Mouse (Mus musculus) c-Kit-positive CD71-positive TER-119-negative erythroid progenitor cells, embryonic 14.5 days (primary cell): ENCODE measurements around the gene Mat2b.
A peak's percentile ranks its signal among the peaks of the same experiment; 100 is the strongest.
"Not testable (repeated sequence)": the region's sequence is repeated elsewhere in the genome, so short reads cannot be mapped to it uniquely, and the experiment has no call there.

ENCODE experiments used
- DNase-seq: peaks from one replicate; pipeline ENCODE4 v3.0.0-alpha.2; 2013; ENCODE audit warnings: low read depth

Gene Mat2b

GRCm38 (mm10) chr11:40695103-40695502 lies at the start of gene Mat2b:
TSS of gene Mat2b (minus strand) at chr11:40695203.
- DNase-seq, result peak; percentile 15

DNA sequence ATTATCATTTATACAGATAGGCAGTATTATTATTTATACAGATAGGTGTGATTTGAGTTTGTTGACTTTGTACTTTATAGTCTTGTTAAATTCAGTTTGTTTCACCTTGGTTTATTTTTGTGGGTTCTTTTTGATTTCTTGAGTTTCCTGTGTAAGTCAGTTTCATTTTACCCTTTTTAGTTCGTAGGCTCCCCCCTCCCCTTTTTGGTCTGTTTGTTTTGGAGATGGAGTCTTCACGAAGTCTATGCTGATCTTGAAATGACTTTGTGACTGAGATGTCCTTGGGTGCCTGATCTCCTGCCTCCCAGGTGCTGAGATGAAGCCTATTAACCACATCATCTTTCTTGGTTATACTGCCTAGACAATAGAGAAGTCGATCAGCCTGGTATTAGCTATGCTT lies 49.3 kb upstream of the Mat2b start:
- DNase-seq, result no peak

DNA sequence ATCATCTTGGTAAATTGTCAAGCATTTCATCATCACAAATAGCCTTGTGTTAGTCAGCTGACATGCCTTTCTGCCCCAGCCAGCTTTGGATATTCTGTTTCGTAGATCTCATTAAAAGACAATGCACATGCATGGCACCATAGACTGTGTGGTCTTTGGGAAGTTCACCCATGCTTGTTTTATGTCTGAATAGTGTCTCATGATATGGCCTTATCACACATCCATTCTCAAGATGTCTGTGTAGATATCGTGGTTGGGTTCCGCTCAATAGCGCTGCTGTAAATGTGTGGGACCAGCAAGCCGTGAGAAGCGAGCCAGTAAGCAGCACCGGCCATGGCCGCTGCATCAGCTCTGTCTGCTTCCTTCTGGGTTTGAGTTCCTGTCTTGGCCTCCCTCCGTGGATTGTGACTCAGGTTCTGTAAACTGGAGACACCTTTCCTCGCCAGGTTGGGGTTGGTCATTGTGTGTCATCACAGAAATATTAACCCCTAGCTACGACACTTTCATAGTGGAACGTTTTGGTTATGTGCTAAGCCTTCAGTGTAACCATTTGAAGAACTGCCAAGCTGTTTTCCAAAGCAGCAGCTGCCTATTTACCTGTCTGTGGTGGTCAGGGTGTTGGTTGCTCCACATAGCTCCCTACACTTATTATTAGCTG lies 46.7 kb upstream of the Mat2b start:
- no peak for DNase-seq

DNA sequence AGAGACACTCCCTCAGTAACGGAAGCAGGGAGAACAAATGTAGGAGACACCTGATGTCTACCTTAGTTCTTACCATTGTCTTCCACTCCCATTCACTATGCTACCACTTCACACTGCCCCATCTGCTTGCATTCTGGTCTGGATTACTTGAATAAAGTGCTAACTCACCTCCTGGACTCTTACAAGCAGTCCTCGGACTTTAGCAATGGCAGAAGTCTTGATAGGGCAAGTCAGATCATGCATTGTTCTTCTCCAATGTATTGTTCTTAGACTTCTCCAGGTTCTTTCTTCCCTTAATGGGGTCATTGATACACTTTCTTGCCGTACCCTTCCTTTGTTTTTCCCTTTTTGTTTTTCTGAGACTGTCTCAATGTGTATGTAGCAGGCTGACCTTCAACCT lies 42.4 kb upstream of the Mat2b start:
- no peak for DNase-seq

GRCm38 (mm10) chr11:40734251-40734752 lies 39.3 kb upstream of the Mat2b start:
- no peak for DNase-seq

GRCm38 (mm10) chr11:40733339-40734174 lies 38.6 kb upstream of the Mat2b start, which contains the start of the genes Hmmr and Nudcd2:
TSS of gene Hmmr (minus strand) at chr11:40733422.
TSS of gene Nudcd2 (plus strand) at chr11:40733667.
- peak; percentile 97 for DNase-seq

DNA sequence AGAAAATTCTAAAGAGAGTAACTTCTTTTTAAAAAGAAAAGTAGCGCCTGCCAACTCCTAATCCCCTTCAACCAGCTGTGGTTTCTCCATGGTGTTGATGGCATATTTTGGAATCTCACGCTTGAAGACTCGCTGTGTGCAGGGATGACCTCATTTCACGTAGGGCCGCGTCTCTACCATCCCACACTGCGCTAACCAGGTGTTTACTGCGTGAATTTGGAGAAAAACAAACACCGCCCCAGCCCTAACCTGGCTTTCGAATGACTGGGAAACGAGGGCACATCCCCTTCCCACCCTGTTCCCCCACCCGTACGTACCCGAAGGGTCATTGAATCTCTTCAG lies 38.0 kb upstream of the Mat2b start:
- no peak for DNase-seq

DNA sequence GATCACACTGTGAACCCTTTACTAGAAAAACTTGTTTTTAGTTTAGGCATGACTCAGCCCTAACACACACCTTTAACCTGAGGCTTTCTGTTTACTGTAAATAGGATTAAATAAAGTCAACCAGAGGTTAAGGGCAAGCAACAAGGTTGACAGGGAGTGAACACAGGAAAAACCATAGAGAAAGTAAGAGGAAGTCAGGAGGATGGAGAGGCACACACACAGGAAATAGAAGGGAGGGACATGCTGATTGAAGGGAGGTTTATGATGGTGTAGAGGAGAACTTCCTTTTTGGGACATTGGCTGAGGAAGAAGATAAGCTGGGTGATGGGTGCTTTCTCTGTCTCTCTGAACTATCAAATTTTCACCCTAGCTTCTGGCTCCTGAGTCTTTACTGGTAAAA lies 23.3 kb upstream of the Mat2b start:
- DNase-seq, result no peak

DNA sequence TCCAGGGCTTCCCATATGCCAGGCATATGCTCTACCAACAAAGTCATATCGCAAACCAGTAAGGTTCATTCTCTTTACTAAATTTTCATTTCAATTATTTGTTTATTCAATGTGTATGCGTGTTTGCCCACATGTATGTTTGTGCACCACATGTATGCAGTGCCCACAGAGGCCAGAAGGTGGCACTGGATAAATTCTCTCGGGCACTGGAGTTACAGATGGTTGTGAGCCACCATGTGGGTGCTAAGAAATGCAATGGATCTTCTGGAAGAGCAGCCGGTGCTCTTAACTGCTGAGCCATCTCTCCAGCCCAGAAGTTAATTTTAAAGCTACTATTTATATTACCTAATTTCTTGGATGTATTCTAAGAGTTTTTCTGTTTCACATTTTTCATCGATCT lies 20.5 kb upstream of the Mat2b start:
- no peak for DNase-seq

DNA sequence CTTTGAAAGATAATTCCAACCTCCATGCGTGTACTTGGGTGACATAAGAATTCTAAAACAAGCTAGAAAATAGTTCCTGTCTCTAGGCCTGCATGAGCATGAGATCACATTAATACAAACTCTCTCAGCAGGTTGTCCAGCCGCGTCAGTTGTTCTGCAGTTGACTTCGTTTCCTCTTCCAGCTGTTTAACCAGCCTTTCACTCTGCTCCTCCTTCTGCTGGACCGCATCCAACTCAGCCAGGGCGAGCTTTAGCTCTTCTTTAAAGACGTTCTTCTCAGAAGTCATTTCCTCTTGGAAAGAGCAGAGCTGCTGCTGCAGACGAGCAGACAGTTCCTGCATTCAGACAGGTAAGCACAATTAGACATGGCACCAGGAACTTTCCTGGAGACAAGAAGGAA lies 18.9 kb upstream of the Mat2b start:
- DNase-seq, result no peak

GRCm38 (mm10) chr11:40709899-40710298 lies 14.9 kb upstream of the Mat2b start:
- DNase-seq, result not testable (repeated sequence)

GRCm38 (mm10) chr11:40694311-40695087 lies 504 bp downstream of the Mat2b start:
- peak; percentile 69 for DNase-seq

DNA sequence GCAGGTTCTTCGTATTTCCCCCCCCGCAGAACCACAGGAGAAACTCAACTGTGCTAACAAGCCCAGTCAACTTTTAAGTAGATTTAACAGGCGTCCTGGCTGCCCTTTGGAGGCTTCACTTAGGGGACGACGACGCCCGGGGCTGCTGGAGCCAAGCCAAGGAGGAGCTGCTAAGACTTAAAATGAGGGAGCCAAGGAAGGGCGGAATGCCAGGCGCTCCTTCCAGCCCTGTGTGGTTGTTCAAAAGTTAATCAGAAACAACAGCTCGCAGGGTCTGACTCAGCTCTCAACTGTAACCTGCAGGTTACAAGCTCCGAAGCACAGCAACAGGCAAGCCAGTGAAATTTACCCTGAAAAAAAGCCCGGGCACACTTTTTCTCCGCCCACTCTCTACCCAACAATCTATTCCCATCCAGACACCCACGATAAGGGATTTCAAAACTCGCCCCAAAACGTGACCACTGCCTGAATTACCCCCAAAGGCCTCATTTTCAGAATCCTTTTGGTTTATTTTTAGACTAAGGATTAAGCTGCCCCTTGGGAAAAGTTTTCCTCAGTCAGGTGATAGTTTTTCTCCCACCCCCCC lies 1.5 kb downstream of the Mat2b start:
- peak; percentile 75 for DNase-seq

GRCm38 (mm10) chr11:40692511-40693365 lies 2.3 kb downstream of the Mat2b start:
- DNase-seq, result peak; percentile 91

DNA sequence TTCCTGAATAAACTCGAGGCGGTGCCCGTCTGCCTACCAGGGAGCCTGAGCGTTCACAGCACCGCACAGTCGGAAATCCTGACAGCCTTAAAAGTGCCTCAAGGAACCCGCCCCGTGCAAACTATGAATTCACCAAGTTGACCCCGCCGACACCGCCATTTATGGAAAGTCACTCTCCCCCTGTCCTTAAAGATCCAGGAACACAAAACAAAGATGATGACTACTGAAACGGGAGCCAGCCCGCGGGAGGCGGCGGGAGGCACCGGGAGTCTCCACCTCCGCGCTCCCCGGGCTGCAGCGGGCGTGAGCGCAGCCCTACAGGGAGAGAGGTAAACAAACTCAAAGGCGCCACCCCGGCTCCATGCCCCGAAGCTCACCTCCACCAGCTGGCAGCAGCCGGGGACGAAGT lies 2.9 kb downstream of the Mat2b start:
- DNase-seq, result no peak

DNA sequence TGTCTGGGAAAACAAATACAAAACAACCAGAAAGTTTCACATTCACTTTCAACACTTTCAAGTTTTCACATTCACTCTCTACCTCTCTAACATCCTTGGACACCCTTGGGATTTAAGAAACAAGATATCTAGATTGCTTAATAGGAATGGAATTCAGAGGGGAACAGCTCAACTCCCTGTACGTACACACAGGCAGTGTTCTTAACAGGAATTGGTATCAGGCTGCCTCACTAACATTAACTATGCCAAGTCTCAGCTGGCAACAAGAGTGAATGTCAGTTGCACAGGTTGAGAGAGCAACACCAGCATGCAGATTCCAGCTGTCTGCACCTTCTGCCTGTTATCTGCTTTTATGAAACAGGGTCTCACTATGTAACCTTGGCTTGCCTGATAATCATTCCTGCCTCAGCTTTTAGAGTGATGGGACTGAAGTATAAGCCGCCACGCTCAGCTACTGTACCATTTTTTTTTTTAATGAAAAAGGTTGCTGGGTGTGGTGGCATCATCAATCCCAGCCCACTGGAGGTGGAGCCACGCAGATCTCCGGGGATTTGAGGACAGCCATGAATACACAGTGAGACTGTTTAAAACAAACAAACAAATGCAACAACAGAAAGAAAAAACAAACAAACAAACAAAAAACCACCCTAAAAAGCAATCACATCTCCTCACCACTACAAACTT lies 4.4 kb downstream of the Mat2b start:
- no peak for DNase-seq

GRCm38 (mm10) chr11:40683295-40683694 lies 11.7 kb downstream of the Mat2b start:
- no peak for DNase-seq

- DNase-seq, result no peak
Measured at GRCm38 (mm10) chr11:40682456-40682855, 12.5 kb downstream of the Mat2b start.

- DNase-seq, result no peak
Measured at GRCm38 (mm10) chr11:40677169-40677568, 17.8 kb downstream of the Mat2b start.

DNA sequence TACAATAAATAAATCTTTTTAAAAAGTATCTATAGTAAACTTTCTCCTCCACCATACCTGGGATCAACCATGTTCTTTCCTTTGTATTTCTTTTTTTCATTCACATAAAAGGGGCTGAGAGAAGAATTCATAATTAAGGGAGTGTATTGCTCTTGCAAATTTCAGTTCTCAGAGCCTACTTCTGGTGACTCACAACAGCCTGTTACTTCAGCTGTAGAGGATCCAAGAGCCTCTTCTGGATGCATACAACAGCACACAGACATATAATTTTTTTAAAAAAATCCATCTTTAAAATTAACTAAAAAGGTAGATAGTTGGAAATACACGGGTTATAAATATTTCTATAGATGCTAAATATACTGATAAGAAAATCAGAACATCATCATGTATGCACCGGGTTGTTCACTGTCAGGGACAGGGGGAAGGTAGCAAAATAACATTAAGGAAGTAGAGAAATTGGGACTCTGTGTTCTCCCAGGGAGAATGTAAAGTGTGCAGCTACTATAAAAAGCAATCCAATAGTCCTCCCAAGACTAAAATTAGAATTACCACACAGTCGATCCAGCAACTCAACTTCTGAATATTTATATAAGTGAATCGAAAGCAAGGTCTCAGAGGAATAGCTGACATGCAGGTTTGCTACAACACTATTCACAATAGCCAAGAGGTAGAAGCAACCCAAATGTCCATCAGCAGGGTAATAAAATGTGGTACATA lies 19.8 kb downstream of the Mat2b start:
- DNase-seq, result no peak
